In the genomic region with DNA sequence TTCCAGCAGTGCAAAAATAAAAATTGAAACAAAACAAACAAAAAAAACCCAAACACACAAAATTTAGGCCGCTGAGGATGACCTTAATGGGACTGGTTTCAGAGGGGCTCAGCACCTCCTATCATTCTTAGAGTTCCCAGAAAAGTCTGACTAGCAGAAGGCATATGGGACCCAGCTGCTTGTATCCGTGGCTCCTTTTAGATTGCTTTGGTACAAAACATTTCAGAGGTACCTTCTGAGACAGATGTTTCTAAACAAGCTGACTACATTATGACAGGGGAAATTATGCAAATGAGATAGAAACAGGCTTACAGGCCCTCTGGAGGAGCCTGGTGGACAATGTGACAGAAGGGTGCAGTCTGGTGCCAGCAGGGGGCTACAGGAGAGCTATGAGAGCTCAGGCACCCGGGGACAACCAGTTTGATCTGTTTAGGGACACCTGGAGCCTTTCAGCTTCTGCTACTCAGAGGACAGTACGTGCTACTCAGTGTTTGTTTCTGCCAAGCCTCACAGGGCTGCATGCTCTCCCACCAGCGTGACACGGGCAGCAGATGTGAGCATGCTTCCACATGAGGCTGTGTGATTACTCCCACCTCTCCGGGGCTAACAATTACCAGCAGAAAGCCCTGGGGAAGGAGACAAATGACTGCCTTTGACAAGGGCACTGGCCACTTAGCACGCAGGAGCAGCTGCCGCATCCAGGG, we compare ENCODE assay signal across 9 mouse cellular contexts. TPM values are rescaled to one million over a fixed set of nuclear protein-coding genes. Genes with fewer than 3 reads are reported as not detected.
DNase-seq lines count a peak whose midpoint lies in the region; ATAC-seq and TF ChIP-seq lines count a peak whose summit lies in the region.
"Had no signal": no experiment of that assay in that cellular context is flagged by ENCODE, and none has a peak within 500 bp of the region (broad histone marks: within the 10 kb centered on the region; RNA-seq: fewer than 3 reads in every experiment).

No protein-coding gene starts in this region.

- TF ChIP-seq CTCF in lung, embryonic 14.5 days (IDR thresholded peaks at IDR 0.05; ENCODE audit: low read depth) = no peak

- H3K4me3 ChIP-seq in lung, embryonic 14.5 days (ENCODE audit: low read depth, low read length) = no peak overlapping the region
- H3K4me3 ChIP-seq in limb, embryonic 13.5 days = no peak overlapping the region
- H3K4me3 ChIP-seq: limb, embryonic 15.5 days had no signal

- peaks cover 46% of the 10 kb centered on the region for H3K36me3 ChIP-seq in lung, embryonic 14.5 days (ENCODE audit: insufficient read depth)
- H3K36me3 ChIP-seq in limb, embryonic 13.5 days = peaks cover 72% of the 10 kb centered on the region
- H3K36me3 ChIP-seq in splenic B cell, adult 2 months (ENCODE audit: control insufficient read depth, insufficient read depth, low read length, poor library complexity, severe bottlenecking) = peaks cover 6% of the 10 kb centered on the region

- no peak overlapping the region for H3K4me2 ChIP-seq in lung, embryonic 14.5 days
- H3K4me2 ChIP-seq in limb, embryonic 13.5 days (replicated peaks) = no peak overlapping the region
- H3K4me2 ChIP-seq: limb, embryonic 15.5 days had no signal

- H3K9me3 ChIP-seq in lung, embryonic 14.5 days (ENCODE audit: low read depth, low read length) = no peaks in the 10 kb centered on the region
- no peaks in the 10 kb centered on the region for H3K9me3 ChIP-seq in limb, embryonic 13.5 days
- H3K9me3 ChIP-seq: limb, embryonic 15.5 days had no signal

- no peak overlapping the region for H3K9ac ChIP-seq in lung, embryonic 14.5 days
- H3K9ac ChIP-seq in limb, embryonic 13.5 days = peak overlapping the region; percentile 25; the same call in 1 of the 2 replicates
- H3K9ac ChIP-seq: limb, embryonic 15.5 days had no signal

- H3K27ac ChIP-seq in lung, embryonic 14.5 days (ENCODE audit: low read depth) = no peak overlapping the region
- H3K27ac ChIP-seq in limb, embryonic 13.5 days = no peak overlapping the region
- H3K27ac ChIP-seq: limb, embryonic 15.5 days had no signal

- no peak for ATAC-seq in CD4-positive, CD25-positive, alpha-beta regulatory T cell, adult 4 months
- ATAC-seq in lung, embryonic 14.5 days (ENCODE audit: insufficient read depth) = 0 out of 2 replicates have a peak, but pooled peaks have one; percentile 24
- no peak; the same call in 1 of the 2 replicates for ATAC-seq in limb, embryonic 13.5 days (ENCODE audit: low FRiP score, low read depth)

- H3K27me3 ChIP-seq in lung, embryonic 14.5 days (ENCODE audit: insufficient read depth, low read length) = no peaks in the 10 kb centered on the region
- H3K27me3 ChIP-seq in limb, embryonic 13.5 days = no peaks in the 10 kb centered on the region
- H3K27me3 ChIP-seq in splenic B cell, adult 2 months (ENCODE audit: control insufficient read depth, insufficient read depth, low read length, poor library complexity, severe bottlenecking) = no peaks in the 10 kb centered on the region
- H3K27me3 ChIP-seq: limb, embryonic 15.5 days had no signal

- H3K4me1 ChIP-seq in lung, embryonic 14.5 days (ENCODE audit: insufficient read depth) = no peaks in the 10 kb centered on the region
- H3K4me1 ChIP-seq in limb, embryonic 13.5 days = no peaks in the 10 kb centered on the region
- H3K4me1 ChIP-seq: limb, embryonic 15.5 days had no signal

- DNase-seq in CD4-positive, CD25-positive, alpha-beta regulatory T cell, adult 2 months (ENCODE audit: low read depth, low spot score) = peak; percentile 11
- peak; percentile 4 for DNase-seq in lung, embryonic 14.5 days
- no peak for DNase-seq in lung, postnatal 25 days (ENCODE audit: low spot score)
- peak; percentile 14 for DNase-seq in splenic B cell, adult 2 months (ENCODE audit: low read depth, low spot score)
- no peak for DNase-seq in gastrocnemius, adult 8-10 months (ENCODE audit: low spot score in 2 of 2)
- no peak for DNase-seq in gastrocnemius, adult 18-20 months (ENCODE audit: low spot score)

- 44% methylated on average over 9 of the region's 9 CpGs for WGBS in lung, embryonic 14.5 days
- 34% methylated on average over 9 of the region's 9 CpGs for WGBS in limb, embryonic 13.5 days

RNA-seq across cellular contexts. Expression of a gene that starts 20.2 kb away (rescaled TPM):
- 10 to 100 TPM; 18.5 to 24.1 TPM for polyA plus RNA-seq in CD4-positive, CD25-positive, alpha-beta regulatory T cell, adult 4 months (2017; shearing (Covaris generic))
- polyA plus RNA-seq in lung, embryonic 14.5 days (2014; fragmentation: Nextera tagmentation; extraction: Ambion mirVana) = 19.7 and 22.0 TPM in 2 replicates
- 21.0 and 22.2 TPM in 2 replicates for polyA plus RNA-seq in limb, embryonic 13.5 days (2015; fragmentation: Nextera tagmentation; extraction: Ambion mirVana)
- 10 to 100 TPM; 22.8 to 29.3 (median 23.3) TPM for total RNA-seq in gastrocnemius, adult 8-10 months (2022)
- 10 to 100 TPM; 21.9 to 22.3 TPM for total RNA-seq in gastrocnemius, adult 18-20 months (2021)

RNA-seq across cellular contexts. Expression of a gene that starts 43.5 kb away (rescaled TPM):
- 10 to 100 TPM; 73.4 to 76.6 TPM for polyA plus RNA-seq in CD4-positive, CD25-positive, alpha-beta regulatory T cell, adult 4 months (2017; shearing (Covaris generic))
- 67.2 and 68.6 TPM in 2 replicates for polyA plus RNA-seq in lung, embryonic 14.5 days (2014; fragmentation: Nextera tagmentation; extraction: Ambion mirVana)
- polyA plus RNA-seq in limb, embryonic 13.5 days (2015; fragmentation: Nextera tagmentation; extraction: Ambion mirVana) = 58.7 and 61.2 TPM in 2 replicates
- 10 to 100 TPM; 25.3 to 29.7 (median 26.6) TPM for total RNA-seq in gastrocnemius, adult 8-10 months (2022)
- 10 to 100 TPM; 28.2 to 31.5 TPM for total RNA-seq in gastrocnemius, adult 18-20 months (2021)

RNA-seq across cellular contexts. Expression of a gene that starts 43.9 kb away (rescaled TPM):
- 10 to 100 TPM; 50.9 to 51.7 TPM for polyA plus RNA-seq in CD4-positive, CD25-positive, alpha-beta regulatory T cell, adult 4 months (2017; shearing (Covaris generic))
- 74.5 and 77.6 TPM in 2 replicates for polyA plus RNA-seq in lung, embryonic 14.5 days (2014; fragmentation: Nextera tagmentation; extraction: Ambion mirVana)
- polyA plus RNA-seq in limb, embryonic 13.5 days (2015; fragmentation: Nextera tagmentation; extraction: Ambion mirVana) = 81.8 and 84.7 TPM in 2 replicates
- 10 to 100 TPM; 26.4 to 34.9 (median 30.2) TPM for total RNA-seq in gastrocnemius, adult 8-10 months (2022)
- 10 to 100 TPM; 29.8 to 30.5 TPM for total RNA-seq in gastrocnemius, adult 18-20 months (2021)

Comparison
In these comparisons a context has a peak if more than half of its experiments do, and no peak if none do; other contexts are left out.
1. DNase-seq: peak in CD4-positive, CD25-positive, alpha-beta regulatory T cell, adult 2 months (single experiment), lung, embryonic 14.5 days (single experiment) and splenic B cell, adult 2 months (single experiment); none in lung, postnatal 25 days (single experiment), gastrocnemius, adult 8-10 months (0 of 2) and gastrocnemius, adult 18-20 months (single experiment).